Mouse (Mus musculus): ENCODE measurements around the gene Ripor2. TPM values are rescaled to one million over a fixed set of nuclear protein-coding genes. Genes with fewer than 3 reads are reported as not detected.

Ripor2 gene
- polyA plus RNA-seq, 1 experiment from 2014 or later = 3.9 TPM

- H3K27me3 ChIP-seq = no peaks in the 10 kb centered on the region
- H3K9ac ChIP-seq = no peak overlapping the region
- DNase-seq (no peak), ATAC-seq (ENCODE audit: low read depth) (peak; percentile 57)
- no peaks in the 10 kb centered on the region for H3K36me3 ChIP-seq
- H3K4me1 ChIP-seq (replicated peaks) = peaks cover 21% of the 10 kb centered on the region
- no peaks in the 10 kb centered on the region for H3K9me3 ChIP-seq (replicated peaks)
- WGBS (ENCODE audit: insufficient replicate concordance) = 39% methylated on average over 8 of the region's 8 CpGs
- no peak overlapping the region for H3K4me3 ChIP-seq (replicated peaks)
- no peak overlapping the region for H3K4me2 ChIP-seq
- peak overlapping the region; percentile 45; the same call in 1 of the 2 replicates for H3K27ac ChIP-seq
These were observed 16.6 kb upstream of the Ripor2 start for GRCm38 (mm10) chr13:24565230-24565949.

DNA sequence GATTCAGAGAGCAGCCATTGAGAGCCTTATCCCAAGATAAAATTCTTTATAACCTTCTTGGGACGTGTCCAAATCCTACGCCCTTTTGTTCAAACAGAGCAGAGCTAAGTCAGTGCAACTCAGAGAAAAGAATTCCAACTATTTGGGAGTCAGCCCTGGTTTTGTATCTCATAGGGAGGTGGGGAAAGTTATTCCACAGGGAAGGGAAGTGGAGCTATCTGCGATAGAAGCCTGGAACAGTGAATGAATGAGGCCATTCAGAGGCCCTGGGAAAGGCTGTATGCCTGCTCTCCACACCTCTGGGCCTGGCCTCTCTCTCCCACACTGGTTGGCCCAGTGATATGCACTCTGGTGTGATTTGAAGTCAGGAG, 16.1 kb upstream of the Ripor2 start:
- DNase-seq = no peak
- peak; percentile 29; the same call in 1 of the 2 replicates for ATAC-seq (ENCODE audit: low read depth)
- Histone ChIP-seq H3K9ac (no peak overlapping the region), H3K36me3 (no peaks in the 10 kb centered on the region), H3K4me3 (replicated peaks) (no peak overlapping the region), H3K27ac (peak overlapping the region; percentile 45; the same call in 1 of the 2 replicates), H3K4me1 (replicated peaks) (peaks cover 21% of the 10 kb centered on the region), H3K9me3 (replicated peaks) (no peaks in the 10 kb centered on the region), H3K27me3 (no peaks in the 10 kb centered on the region), H3K4me2 (no peak overlapping the region)
- 56% methylated on average over 3 of the region's 3 CpGs for WGBS (ENCODE audit: insufficient replicate concordance)

DNA sequence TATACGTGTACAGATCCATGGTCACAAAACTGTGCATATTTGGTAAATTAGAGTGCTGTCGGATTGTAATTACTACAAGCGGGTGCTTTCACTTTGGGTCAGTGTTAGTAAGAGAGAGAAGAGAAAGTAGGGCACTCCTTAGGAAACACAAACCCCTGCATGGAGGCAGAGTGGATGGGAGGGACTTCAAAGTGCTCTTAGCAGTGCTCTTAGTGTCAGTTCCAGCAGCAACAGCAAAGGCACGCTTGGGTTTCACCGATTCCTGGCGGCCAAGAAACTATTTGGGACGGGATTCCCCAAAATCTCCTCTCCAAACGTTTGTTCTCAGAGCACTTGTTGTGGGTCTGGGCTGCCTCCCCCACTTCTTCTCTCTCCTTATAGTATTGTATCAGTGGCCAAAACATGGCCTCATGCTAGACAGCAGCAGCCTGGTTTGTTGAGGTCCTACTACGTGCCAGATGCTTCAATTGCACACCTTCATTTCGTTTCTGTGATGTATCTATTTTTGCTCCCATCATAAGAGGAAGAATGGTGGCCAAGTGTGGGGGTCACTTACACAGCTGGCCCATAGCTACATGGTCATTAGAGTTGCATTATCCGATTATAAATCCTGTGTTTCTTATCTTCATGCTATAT, 14.7 kb upstream of the Ripor2 start:
- H3K9me3 ChIP-seq (replicated peaks) = no peaks in the 10 kb centered on the region
- H3K27ac ChIP-seq = no peak overlapping the region
- H3K9ac ChIP-seq = no peak overlapping the region
- no peak overlapping the region for H3K4me3 ChIP-seq (replicated peaks)
- H3K27me3 ChIP-seq = no peaks in the 10 kb centered on the region
- no peak overlapping the region for H3K4me2 ChIP-seq
- H3K36me3 ChIP-seq = no peaks in the 10 kb centered on the region
- ATAC-seq (ENCODE audit: low read depth) = no peak
- DNase-seq = no peak
- WGBS (ENCODE audit: insufficient replicate concordance) = 83% methylated on average over 11 of the region's 11 CpGs
- H3K4me1 ChIP-seq (replicated peaks) = peaks cover 21% of the 10 kb centered on the region

GRCm38 (mm10) chr13:24569066-24569465, 12.9 kb upstream of the Ripor2 start:
- DNase-seq (no peak), ATAC-seq (ENCODE audit: low read depth) (no peak)
- Histone ChIP-seq H3K27me3 (no peaks in the 10 kb centered on the region), H3K4me3 (replicated peaks) (no peak overlapping the region), H3K9ac (no peak overlapping the region), H3K9me3 (replicated peaks) (no peaks in the 10 kb centered on the region), H3K27ac (no peak overlapping the region), H3K4me1 (replicated peaks) (peaks cover 21% of the 10 kb centered on the region), H3K4me2 (no peak overlapping the region), H3K36me3 (no peaks in the 10 kb centered on the region)
- WGBS (ENCODE audit: insufficient replicate concordance) = 76% methylated on average over 4 of the region's 4 CpGs

GRCm38 (mm10) chr13:24570716-24571115, 11.3 kb upstream of the Ripor2 start:
- Histone ChIP-seq H3K4me3 (replicated peaks) (no peak overlapping the region), H3K4me2 (no peak overlapping the region), H3K9me3 (replicated peaks) (no peaks in the 10 kb centered on the region), H3K27ac (no peak overlapping the region), H3K36me3 (no peaks in the 10 kb centered on the region), H3K4me1 (replicated peaks) (peaks cover 23% of the 10 kb centered on the region), H3K27me3 (no peaks in the 10 kb centered on the region), H3K9ac (no peak overlapping the region)
- no peak for DNase-seq
- 33% methylated on average over 2 of the region's 2 CpGs for WGBS (ENCODE audit: insufficient replicate concordance)
- ATAC-seq (ENCODE audit: low read depth) = no peak

DNA sequence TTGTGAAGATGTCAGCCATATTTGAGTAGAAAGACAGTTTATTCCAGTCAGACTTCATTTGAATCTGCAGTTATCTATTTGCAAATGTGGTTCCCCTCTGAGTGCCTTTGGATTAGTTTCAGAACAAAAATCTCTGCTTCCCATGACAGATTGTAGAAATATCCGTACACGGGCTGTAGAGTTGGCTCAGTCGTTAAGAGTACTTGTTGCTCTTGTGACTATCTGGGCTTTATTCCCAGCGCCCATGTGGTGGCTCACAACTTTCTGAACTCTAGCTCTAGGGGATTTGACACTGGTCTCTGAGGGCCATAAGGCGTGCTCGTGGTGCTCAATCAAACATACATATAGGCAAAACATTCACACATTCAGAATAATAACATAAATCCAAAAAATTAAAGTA, 10.1 kb upstream of the Ripor2 start:
- no peak for ATAC-seq (ENCODE audit: low read depth)
- H3K4me2 ChIP-seq = no peak overlapping the region
- H3K9ac ChIP-seq = no peak overlapping the region
- no peak overlapping the region for H3K27ac ChIP-seq
- peaks cover 25% of the 10 kb centered on the region for H3K4me1 ChIP-seq (replicated peaks)
- DNase-seq = no peak
- no peaks in the 10 kb centered on the region for H3K9me3 ChIP-seq (replicated peaks)
- H3K27me3 ChIP-seq = no peaks in the 10 kb centered on the region
- H3K4me3 ChIP-seq (replicated peaks) = no peak overlapping the region
- H3K36me3 ChIP-seq = no peaks in the 10 kb centered on the region
- 72% methylated on average over 6 of the region's 6 CpGs for WGBS (ENCODE audit: insufficient replicate concordance)

DNA sequence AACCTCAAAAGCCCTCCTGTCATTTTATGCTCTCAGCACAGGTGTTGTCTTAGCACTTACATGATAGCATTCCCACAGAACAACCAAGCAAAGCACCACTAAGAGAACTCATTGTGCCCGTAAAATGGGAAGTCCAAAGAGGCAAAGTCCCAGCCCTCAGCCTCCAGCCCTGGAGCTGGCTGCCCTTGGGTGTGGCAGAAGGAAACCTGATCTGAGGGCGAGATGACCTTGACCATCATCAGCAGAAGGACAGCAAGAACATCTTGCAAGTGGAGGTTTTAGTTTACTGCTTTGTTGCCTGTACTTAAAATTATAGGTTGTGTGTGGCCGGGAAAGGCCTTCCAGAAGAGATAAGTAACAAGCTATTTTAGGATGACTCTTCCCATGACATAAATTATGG, 6.9 kb upstream of the Ripor2 start:
- Histone ChIP-seq H3K9me3 (replicated peaks) (no peaks in the 10 kb centered on the region), H3K4me3 (replicated peaks) (no peak overlapping the region), H3K4me2 (no peak overlapping the region), H3K9ac (no peak overlapping the region), H3K27ac (no peak overlapping the region; the same call in 1 of the 2 replicates), H3K36me3 (no peaks in the 10 kb centered on the region), H3K27me3 (no peaks in the 10 kb centered on the region), H3K4me1 (replicated peaks) (peaks cover 52% of the 10 kb centered on the region)
- ATAC-seq (ENCODE audit: low read depth) = no peak
- DNase-seq = no peak
- 73% methylated on average over 3 of the region's 3 CpGs for WGBS (ENCODE audit: insufficient replicate concordance)

DNA sequence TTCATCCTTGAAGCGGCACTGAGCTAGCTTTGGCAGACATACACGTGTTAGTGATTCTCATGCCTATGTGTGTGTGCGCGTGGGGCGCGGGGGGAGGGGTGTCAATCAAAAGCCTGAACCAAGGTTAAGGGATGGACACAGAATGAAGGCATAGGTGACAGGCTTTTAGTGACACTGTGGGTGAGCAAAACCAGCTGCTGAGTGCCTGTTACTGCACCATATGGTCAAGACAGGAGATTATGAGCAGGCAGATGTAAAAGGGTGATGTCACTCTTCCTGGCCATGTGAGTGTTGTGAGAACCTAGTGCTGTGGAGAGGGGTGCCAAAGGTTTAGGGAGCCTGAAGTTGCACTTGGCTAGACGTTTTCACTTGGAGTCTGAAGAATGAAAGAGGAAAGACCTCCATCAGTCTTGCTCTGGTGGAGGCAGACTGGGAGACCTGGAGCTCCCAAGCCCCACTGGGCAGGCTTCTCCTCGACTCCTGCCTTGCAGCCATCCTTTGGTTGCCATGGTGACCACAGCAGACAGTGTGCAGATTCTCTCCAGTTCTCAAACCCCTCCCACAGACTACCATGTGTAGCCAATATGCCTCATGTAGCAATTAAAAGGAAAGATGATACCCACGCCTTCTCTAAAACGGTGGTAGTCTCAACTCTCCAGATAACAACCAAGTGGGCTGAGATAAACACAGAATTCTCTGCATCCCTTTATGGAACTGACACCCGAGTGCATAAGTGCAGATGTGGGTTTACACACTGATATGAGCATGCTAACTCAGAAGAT, 5.5 kb upstream of the Ripor2 start:
- Histone ChIP-seq H3K36me3 (no peaks in the 10 kb centered on the region), H3K4me2 (peak overlapping the region; percentile 30), H3K4me3 (replicated peaks) (no peak overlapping the region), H3K9ac (no peak overlapping the region), H3K4me1 (replicated peaks) (peaks cover 66% of the 10 kb centered on the region), H3K27me3 (no peaks in the 10 kb centered on the region), H3K27ac (peak overlapping the region; percentile 79), H3K9me3 (replicated peaks) (no peaks in the 10 kb centered on the region)
- WGBS (ENCODE audit: insufficient replicate concordance) = 51% methylated on average over 11 of the region's 11 CpGs
- DNase-seq (peak; percentile 69), ATAC-seq (ENCODE audit: low read depth) (peak; percentile 84)

- no peak overlapping the region for H3K4me2 ChIP-seq
- peak overlapping the region; percentile 29; the same call in 1 of the 2 replicates for H3K27ac ChIP-seq
- no peak overlapping the region for H3K4me3 ChIP-seq (replicated peaks)
- no peaks in the 10 kb centered on the region for H3K36me3 ChIP-seq
- ATAC-seq (ENCODE audit: low read depth) (peak; percentile 61), DNase-seq (no peak)
- H3K27me3 ChIP-seq = no peaks in the 10 kb centered on the region
- peaks cover 66% of the 10 kb centered on the region for H3K4me1 ChIP-seq (replicated peaks)
- H3K9me3 ChIP-seq (replicated peaks) = no peaks in the 10 kb centered on the region
- no peak overlapping the region for H3K9ac ChIP-seq
These were observed 3.7 kb upstream of the Ripor2 start for GRCm38 (mm10) chr13:24578317-24578716.

DNA sequence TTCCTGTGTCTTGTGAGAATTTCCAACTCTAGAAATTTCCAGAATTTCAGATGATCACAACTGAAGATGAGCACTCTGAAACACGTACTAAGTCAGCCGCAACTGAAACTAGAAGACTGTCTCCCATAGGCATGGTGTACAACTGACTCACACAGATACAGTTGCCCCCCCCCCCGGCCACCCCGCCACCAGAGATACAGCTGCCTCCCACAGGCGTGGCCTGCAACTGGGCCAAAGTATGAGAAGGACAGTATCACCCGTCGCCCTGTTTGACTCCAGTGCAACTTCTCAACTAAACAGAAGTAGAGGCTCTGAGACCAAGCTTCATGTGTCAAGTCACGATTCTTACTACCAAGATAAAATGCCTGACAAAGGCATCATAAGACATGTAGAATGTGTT, 1.2 kb upstream of the Ripor2 start:
- Histone ChIP-seq H3K4me2 (peak overlapping the region; percentile 34), H3K27ac (peak overlapping the region; percentile 48; the same call in 1 of the 2 replicates), H3K4me1 (replicated peaks) (peaks cover 55% of the 10 kb centered on the region), H3K36me3 (no peaks in the 10 kb centered on the region), H3K4me3 (replicated peaks) (no peak overlapping the region), H3K9ac (peak overlapping the region; percentile 8; the same call in 1 of the 2 replicates), H3K27me3 (no peaks in the 10 kb centered on the region), H3K9me3 (replicated peaks) (no peaks in the 10 kb centered on the region)
- DNase-seq (no peak), ATAC-seq (ENCODE audit: low read depth) (peak; percentile 74)
- 35% methylated on average over 8 of the region's 8 CpGs for WGBS (ENCODE audit: insufficient replicate concordance)

- no peak overlapping the region for H3K27ac ChIP-seq
- H3K4me2 ChIP-seq = no peak overlapping the region
- H3K27me3 ChIP-seq = no peaks in the 10 kb centered on the region
- no peak overlapping the region for H3K9ac ChIP-seq
- DNase-seq = no peak
- 81% methylated on average over 5 of the region's 5 CpGs for WGBS (ENCODE audit: insufficient replicate concordance)
- no peak overlapping the region for H3K4me3 ChIP-seq (replicated peaks)
- no peak for ATAC-seq (ENCODE audit: low read depth)
- peaks cover 18% of the 10 kb centered on the region for H3K4me1 ChIP-seq (replicated peaks)
- no peaks in the 10 kb centered on the region for H3K9me3 ChIP-seq (replicated peaks)
- no peaks in the 10 kb centered on the region for H3K36me3 ChIP-seq
These were observed 2.4 kb downstream of the Ripor2 start for GRCm38 (mm10) chr13:24584403-24584802.

All from liver, embryonic 13.5 days (tissue).